Mouse (Mus musculus) B cell, adult 67 days (primary cell): ENCODE results near the gene Gm17190. TPM values are rescaled to one million over a fixed set of nuclear protein-coding genes. Genes with fewer than 3 reads are reported as not detected.

ENCODE experiments used
- total RNA-seq, 2 experiments: library from RNA; stranded (reverse); gene quantifications; 4 replicates each; pipeline ENCODE4 v1.2.4; 2023

Gm17190 gene
- total RNA-seq = not detected

GRCm38 (mm10) chr13:96081754-96082153, at the start of gene Gm17190:
Gene Gm17190 (plus strand): TSS chr13:96082054.

GRCm38 (mm10) chr13:96081276-96081675, 578 bp upstream of the Gm17190 start, which contains the start of gene Gm20075:
Gene Gm20075 (minus strand): TSS chr13:96081376.

GRCm38 (mm10) chr13:96132401-96132816, 50.6 kb downstream of the Gm17190 start, which contains the start of gene Sv2c:
Gene Sv2c (minus strand): TSS chr13:96132577.

Other genes starting within 250 kb of the Gm17190 start
- 1 to 10 TPM in 1 of 2 experiments, under 1 TPM in 1; 0.68 to 1.2 TPM for gene Iqgap2, start 190.1 kb upstream of the Gm17190 start, total RNA-seq
- gene Gm20075, start 678 bp upstream of the Gm17190 start, total RNA-seq = 10 to 100 TPM in 1 of 2 experiments, 1 to 10 TPM in 1; 9.3 to 10.5 TPM
- under 1 TPM; 0.06 to 0.09 TPM for gene Sv2c, start 50.5 kb downstream of the Gm17190 start, total RNA-seq